Mouse (Mus musculus) forebrain, embryonic 11.5 days (tissue): Measurements from ENCODE around the gene Cept1. TPM values are rescaled to one million over a fixed set of nuclear protein-coding genes. Genes with fewer than 3 reads are reported as not detected.

ENCODE experiments used
- ATAC-seq: fragments of 200-750 bp; cut with Nextera tagmentation; replicated peaks from 2 replicates; pipeline ENCODE4 v1.8.0; 2017; ENCODE audit warnings: moderate TSS enrichment; ENCODE audit not compliant: low FRiP score
- DNase-seq: peaks from one replicate; pipeline ENCODE4 v3.0.0-alpha.2; 2017; ENCODE audit warnings: low spot score
- H3K27ac ChIP-seq: fragments of 300-500 bp; sonication (generic); 2 replicates; pipeline ENCODE4 v1.5.1; 2014; ENCODE audit warnings: low read depth, low read length
- H3K27me3 ChIP-seq: fragments of 300-500 bp; sonication (generic); 2 replicates; pipeline ENCODE4 v1.6.1; 2014; ENCODE audit warnings: mild to moderate bottlenecking, low read length, mixed read lengths; ENCODE audit not compliant: control insufficient read depth, insufficient read depth
- H3K36me3 ChIP-seq: fragments of 300-500 bp; sonication (generic); 2 replicates; pipeline ENCODE4 v1.6.1; 2014; ENCODE audit warnings: mild to moderate bottlenecking, low read length, moderate library complexity, mixed read lengths; ENCODE audit not compliant: control insufficient read depth, insufficient read depth
- H3K4me1 ChIP-seq: fragments of 300-500 bp; sonication (generic); replicated peaks from 2 replicates; pipeline ENCODE4 v1.6.1; 2014; ENCODE audit warnings: low read length, mixed read lengths; ENCODE audit not compliant: control insufficient read depth, insufficient read depth
- H3K4me2 ChIP-seq: fragments of 300-500 bp; sonication (generic); 2 replicates; pipeline ENCODE4 v1.6.1; 2014; ENCODE audit warnings: low read depth, mild to moderate bottlenecking, low read length, moderate library complexity, mixed read lengths; ENCODE audit not compliant: severe bottlenecking
- H3K4me3 ChIP-seq: fragments of 300-500 bp; sonication (generic); 2 replicates; pipeline ENCODE4 v1.5.1; 2014; ENCODE audit warnings: low read depth, low read length
- H3K9ac ChIP-seq: fragments of 300-500 bp; sonication (generic); 2 replicates; pipeline ENCODE4 v1.6.1; 2014; ENCODE audit warnings: low read length
- H3K9me3 ChIP-seq: fragments of 300-500 bp; sonication (generic); 2 replicates; pipeline ENCODE4 v1.6.1; 2016; ENCODE audit warnings: low read length, mixed read lengths; ENCODE audit not compliant: control insufficient read depth
- WGBS: fragments of 180-500 bp; shearing (Covaris S2); extraction: QIAGEN DNeasy Blood & Tissue Kit; methylation state at CpG from one replicate; pipeline ENCODE4 v1.1.7; 2014; 5-methylcytosine and 5-hydroxymethylcytosine counted together
- polyA plus RNA-seq: library from polyadenylated mRNA; unstranded; fragments of >200 nt; fragmentation: Nextera tagmentation; extraction: Ambion mirVana; gene quantifications from 2 replicates; pipeline ENCODE4 v1.2.1, GENCODE M21; 2014

The Cept1 gene
- polyA plus RNA-seq, 1 experiment from 2014 or later, result 40.6 TPM

GRCm38 (mm10) chr3:106487551-106487950 is 60.1 kb downstream of the Cept1 start:
- H3K36me3 ChIP-seq, result no peaks in the 10 kb centered on the region
- H3K4me2 ChIP-seq, result no peak overlapping the region
- no peaks in the 10 kb centered on the region; the same call in 1 of the 2 replicates for H3K4me1 ChIP-seq
- no peaks in the 10 kb centered on the region for H3K9me3 ChIP-seq
- no peak overlapping the region for H3K9ac ChIP-seq
- DNase-seq (no peak), ATAC-seq (no peak)
- 88% methylated on average over 2 of the region's 2 CpGs for WGBS
- no peaks in the 10 kb centered on the region for H3K27me3 ChIP-seq
- no peak overlapping the region for H3K4me3 ChIP-seq
- no peak overlapping the region for H3K27ac ChIP-seq

GRCm38 (mm10) chr3:106485810-106486209 is 61.8 kb downstream of the Cept1 start:
- 81% methylated on average over 5 of the region's 5 CpGs for WGBS
- Histone ChIP-seq H3K9me3 (no peaks in the 10 kb centered on the region), H3K4me1 (no peaks in the 10 kb centered on the region; the same call in 1 of the 2 replicates), H3K36me3 (no peaks in the 10 kb centered on the region), H3K27me3 (no peaks in the 10 kb centered on the region), H3K9ac (no peak overlapping the region), H3K27ac (no peak overlapping the region), H3K4me3 (no peak overlapping the region), H3K4me2 (no peak overlapping the region)
- DNase-seq (no peak), ATAC-seq (no peak)

GRCm38 (mm10) chr3:106484861-106485260 is 62.7 kb downstream of the Cept1 start:
- no peak overlapping the region for H3K9ac ChIP-seq
- no peak overlapping the region for H3K4me3 ChIP-seq
- 87% methylated on average over 3 of the region's 3 CpGs for WGBS
- H3K27me3 ChIP-seq, result no peaks in the 10 kb centered on the region
- no peaks in the 10 kb centered on the region for H3K9me3 ChIP-seq
- H3K4me2 ChIP-seq, result no peak overlapping the region
- DNase-seq (no peak), ATAC-seq (no peak)
- H3K27ac ChIP-seq, result no peak overlapping the region
- no peaks in the 10 kb centered on the region for H3K36me3 ChIP-seq
- H3K4me1 ChIP-seq, result no peaks in the 10 kb centered on the region; the same call in 1 of the 2 replicates

GRCm38 (mm10) chr3:106483796-106484405 is 63.7 kb downstream of the Cept1 start:
- Histone ChIP-seq H3K9ac (no peak overlapping the region), H3K4me1 (no peaks in the 10 kb centered on the region; the same call in 1 of the 2 replicates), H3K4me2 (no peak overlapping the region), H3K36me3 (no peaks in the 10 kb centered on the region), H3K27ac (no peak overlapping the region), H3K9me3 (no peaks in the 10 kb centered on the region), H3K27me3 (no peaks in the 10 kb centered on the region), H3K4me3 (no peak overlapping the region)
- 68% methylated on average over 4 of the region's 4 CpGs for WGBS
- DNase-seq, result no peak
- ATAC-seq, result no peak

- Histone ChIP-seq H3K4me2 (no peak overlapping the region), H3K4me1 (no peaks in the 10 kb centered on the region; the same call in 1 of the 2 replicates), H3K4me3 (no peak overlapping the region), H3K27me3 (no peaks in the 10 kb centered on the region), H3K36me3 (no peaks in the 10 kb centered on the region), H3K9ac (no peak overlapping the region), H3K27ac (no peak overlapping the region), H3K9me3 (no peaks in the 10 kb centered on the region)
- WGBS, result 81% methylated on average over 7 of the region's 7 CpGs
- no peak for DNase-seq
- peak; percentile 22; the same call in 1 of the 2 replicates for ATAC-seq
Measured at GRCm38 (mm10) chr3:106483297-106483696, 64.3 kb downstream of the Cept1 start.

GRCm38 (mm10) chr3:106482281-106483081 is 65.1 kb downstream of the Cept1 start, which contains the start of gene Dennd2d:
Dennd2d (plus strand) TSS chr3:106482405.
- Histone ChIP-seq H3K9ac (peak within 1 kb of the TSS; percentile 64), H3K4me3 (peak within 1 kb of the TSS; percentile 50), H3K9me3 (no peaks in the 10 kb centered on the region), H3K4me1 (no peaks in the 10 kb centered on the region; the same call in 1 of the 2 replicates), H3K4me2 (peak within 1 kb of the TSS; percentile 97), H3K36me3 (no peaks in the 10 kb centered on the region), H3K27ac (no peak within 1 kb of the TSS), H3K27me3 (no peaks in the 10 kb centered on the region)
- DNase-seq (peak; percentile 65), ATAC-seq (peak; percentile 81)
- 2% methylated on average over 44 of the region's 44 CpGs for WGBS

GRCm38 (mm10) chr3:106476863-106477262 is 70.7 kb downstream of the Cept1 start:
- Histone ChIP-seq H3K9ac (no peak overlapping the region), H3K4me3 (no peak overlapping the region), H3K27ac (no peak overlapping the region), H3K9me3 (no peaks in the 10 kb centered on the region), H3K4me2 (no peak overlapping the region), H3K36me3 (no peaks in the 10 kb centered on the region), H3K27me3 (no peaks in the 10 kb centered on the region), H3K4me1 (no peaks in the 10 kb centered on the region)
- WGBS, result 82% methylated on average over 1 of the region's 1 CpGs
- no peak for DNase-seq
- ATAC-seq, result no peak

GRCm38 (mm10) chr3:106474210-106474609 is 73.4 kb downstream of the Cept1 start:
- DNase-seq (no peak), ATAC-seq (no peak)
- 90% methylated on average over 4 of the region's 4 CpGs for WGBS

More at GRCm38 (mm10) chr3:106474210-106474609, 73.4 kb downstream of the Cept1 start:
- Histone ChIP-seq H3K9me3 (no peaks in the 10 kb centered on the region), H3K9ac (no peak overlapping the region), H3K27me3 (no peaks in the 10 kb centered on the region), H3K4me3 (no peak overlapping the region), H3K4me2 (no peak overlapping the region), H3K4me1 (no peaks in the 10 kb centered on the region), H3K36me3 (no peaks in the 10 kb centered on the region), H3K27ac (no peak overlapping the region)
